Mouse (Mus musculus) right cerebral cortex, postnatal 14 days (tissue): ENCODE data around the gene Ntf5.
A peak's percentile ranks its signal among the peaks of the same experiment; 100 is the strongest.
"Not testable (repeated sequence)": the region's sequence is repeated elsewhere in the genome, so short reads cannot be mapped to it uniquely, and the experiment has no call there.

Experiments used
- DNase-seq: peaks from one replicate; pipeline ENCODE4 v3.0.0; 2022

Ntf5 gene

GRCm38 (mm10) chr7:45413113-45413863 lies at the start of gene Ntf5:
Ntf5 (plus strand) TSS chr7:45413695.
- DNase-seq, result no peak

- DNase-seq, result no peak
These were observed 49.5 kb upstream of the Ntf5 start for GRCm38 (mm10) chr7:45363983-45364382.

GRCm38 (mm10) chr7:45365742-45366651 lies 47.5 kb upstream of the Ntf5 start:
- peak; percentile 40 for DNase-seq

- DNase-seq, result no peak
These were observed 46.9 kb upstream of the Ntf5 start, which contains the start of gene Ppfia3 for GRCm38 (mm10) chr7:45366652-45367019. Ppfia3 (minus strand) TSS chr7:45367019.

GRCm38 (mm10) chr7:45367020-45367880 lies 46.2 kb upstream of the Ntf5 start:
- peak; percentile 98 for DNase-seq

GRCm38 (mm10) chr7:45368178-45368577 lies 45.3 kb upstream of the Ntf5 start:
- no peak for DNase-seq

GRCm38 (mm10) chr7:45369022-45369745 lies 44.3 kb upstream of the Ntf5 start:
- DNase-seq, result no peak

GRCm38 (mm10) chr7:45369836-45370474 lies 43.5 kb upstream of the Ntf5 start:
- peak; percentile 39 for DNase-seq

GRCm38 (mm10) chr7:45370475-45371311 lies 42.8 kb upstream of the Ntf5 start, which contains the start of gene Lin7b:
Lin7b (minus strand) TSS chr7:45370583.
- peak; percentile 90 for DNase-seq

GRCm38 (mm10) chr7:45372371-45372770 lies 41.1 kb upstream of the Ntf5 start:
- no peak for DNase-seq

- no peak for DNase-seq
These were observed 38.9 kb upstream of the Ntf5 start for GRCm38 (mm10) chr7:45374620-45375019.

- peak; percentile 42 for DNase-seq
These were observed 37.4 kb upstream of the Ntf5 start for GRCm38 (mm10) chr7:45376057-45376456.

- no peak for DNase-seq
These were observed 27.4 kb upstream of the Ntf5 start for GRCm38 (mm10) chr7:45386077-45386476.

- DNase-seq, result peak; percentile 63
These were observed 18.4 kb upstream of the Ntf5 start for GRCm38 (mm10) chr7:45395129-45395541.

- DNase-seq, result peak; percentile 100
These were observed 17.7 kb upstream of the Ntf5 start, which contains the start of gene Snrnp70 for GRCm38 (mm10) chr7:45395578-45396336. Snrnp70 (minus strand) TSS chr7:45395742.

GRCm38 (mm10) chr7:45396337-45396775 lies 17.1 kb upstream of the Ntf5 start:
- not testable (repeated sequence) for DNase-seq

GRCm38 (mm10) chr7:45396787-45397186 lies 16.7 kb upstream of the Ntf5 start:
- DNase-seq, result no peak

GRCm38 (mm10) chr7:45401521-45402085 lies 11.9 kb upstream of the Ntf5 start:
- DNase-seq, result no peak
